Mouse (Mus musculus): ENCODE data around the gene Itpr2.

GRCm38 (mm10) chr6:146538071-146538470 is 36.0 kb upstream of the Itpr2 start:
- no peak for TF ChIP-seq POLR2A (IDR thresholded peaks at IDR 0.05; ENCODE audit: low read depth, low read length)
- TF ChIP-seq CTCF (conservative IDR thresholded peaks at IDR 0.05; ENCODE audit: insufficient read depth, insufficient read length, low read depth, low read length) = no peak

All from kidney, adult 2 months (tissue).